Mouse (Mus musculus): Measurements from ENCODE around the gene 1810049J17Rik.

GRCm38 (mm10) chr15:12341401-12341758, 19.7 kb upstream of the 1810049J17Rik start:
- TF ChIP-seq CTCF (IDR thresholded peaks at IDR 0.05) (no peak), EP300 (IDR thresholded peaks at IDR 0.05; ENCODE audit: insufficient read depth, low read depth, low read length) (no peak), POLR2A (IDR thresholded peaks at IDR 0.05; ENCODE audit: insufficient read depth, low read depth, low read length) (no peak)
